Mouse (Mus musculus): ENCODE data around the gene Ndufs2. TPM values are rescaled to one million over a fixed set of nuclear protein-coding genes. Genes with fewer than 3 reads are reported as not detected.

Ndufs2 gene
- total and polyA plus RNA-seq, 2 experiments = 174 to 272 TPM

- H3K9ac ChIP-seq (ENCODE audit: low read depth, low read length) = peak overlapping the region; percentile 46
- no peaks in the 10 kb centered on the region for H3K79me2 ChIP-seq (ENCODE audit: control insufficient read depth, insufficient read depth, low read length)
- no peak overlapping the region for H3K4me3 ChIP-seq (ENCODE audit: insufficient read depth, low read depth, low read length)
- peaks cover 45% of the 10 kb centered on the region for H3K36me3 ChIP-seq (ENCODE audit: control insufficient read depth, insufficient read depth, low read length)
- DNase-seq (ENCODE audit: extremely low read depth, low read depth, low spot score) = peak; percentile 41
- no peaks in the 10 kb centered on the region for H3K27me3 ChIP-seq (ENCODE audit: control insufficient read depth, insufficient read depth, low read length)
- peak overlapping the region; percentile 95 for H3K27ac ChIP-seq (replicated peaks; ENCODE audit: insufficient read depth, low read depth, low read length)
- peaks cover 13% of the 10 kb centered on the region for H3K4me1 ChIP-seq (ENCODE audit: control insufficient read depth, insufficient read depth, low read length)
- TF ChIP-seq CTCF (IDR thresholded peaks at IDR 0.05; ENCODE audit: low read depth, low read length) = no peak
- TF ChIP-seq POLR2A (IDR thresholded peaks at IDR 0.05; ENCODE audit: extremely low read depth, insufficient read depth, low read length) = no peak
- 64% methylated on average over 18 of the region's 18 CpGs for WGBS
Measured at GRCm38 (mm10) chr1:171216241-171216955, 34.8 kb downstream of the Ndufs2 start.

- peaks cover 35% of the 10 kb centered on the region for H3K36me3 ChIP-seq (ENCODE audit: control insufficient read depth, insufficient read depth, low read length)
- H3K9ac ChIP-seq (ENCODE audit: low read depth, low read length) = peak within 1 kb of the TSS; percentile 78
- H3K4me3 ChIP-seq (ENCODE audit: insufficient read depth, low read depth, low read length) = peak within 1 kb of the TSS; percentile 53
- H3K27me3 ChIP-seq (ENCODE audit: control insufficient read depth, insufficient read depth, low read length) = no peaks in the 10 kb centered on the region
- peaks cover 9% of the 10 kb centered on the region for H3K4me1 ChIP-seq (ENCODE audit: control insufficient read depth, insufficient read depth, low read length)
- peak; percentile 94 for DNase-seq (ENCODE audit: extremely low read depth, low read depth, low spot score)
- TF ChIP-seq CTCF (IDR thresholded peaks at IDR 0.05; ENCODE audit: low read depth, low read length) (no peak), POLR2A (IDR thresholded peaks at IDR 0.05; ENCODE audit: extremely low read depth, insufficient read depth, low read length) (peak; percentile 64; the same call in 1 of the 2 replicates)
- WGBS = 22% methylated on average over 10 of the region's 10 CpGs
- H3K79me2 ChIP-seq (ENCODE audit: control insufficient read depth, insufficient read depth, low read length) = no peaks in the 10 kb centered on the region
- H3K27ac ChIP-seq (replicated peaks; ENCODE audit: insufficient read depth, low read depth, low read length) = peak within 1 kb of the TSS; percentile 95
Measured at GRCm38 (mm10) chr1:171213801-171214496, 37.2 kb downstream of the Ndufs2 start, which contains the start of gene Nr1i3. Gene Nr1i3, plus strand, starts transcription at chr1:171213970.

- WGBS = 12% methylated on average over 3 of the region's 3 CpGs
- peak overlapping the region; percentile 54; the same call in 1 of the 2 replicates for H3K9ac ChIP-seq (ENCODE audit: low read depth, low read length)
- no peak overlapping the region for H3K4me3 ChIP-seq (ENCODE audit: insufficient read depth, low read depth, low read length)
- no peak for TF ChIP-seq CTCF (IDR thresholded peaks at IDR 0.05; ENCODE audit: low read depth, low read length)
- no peak for TF ChIP-seq POLR2A (IDR thresholded peaks at IDR 0.05; ENCODE audit: extremely low read depth, insufficient read depth, low read length)
- peak; percentile 98 for DNase-seq (ENCODE audit: extremely low read depth, low read depth, low spot score)
- no peaks in the 10 kb centered on the region for H3K79me2 ChIP-seq (ENCODE audit: control insufficient read depth, insufficient read depth, low read length)
- H3K27me3 ChIP-seq (ENCODE audit: control insufficient read depth, insufficient read depth, low read length) = no peaks in the 10 kb centered on the region
- peak overlapping the region; percentile 88 for H3K27ac ChIP-seq (replicated peaks; ENCODE audit: insufficient read depth, low read depth, low read length)
- H3K4me1 ChIP-seq (ENCODE audit: control insufficient read depth, insufficient read depth, low read length) = peaks cover 9% of the 10 kb centered on the region
- peaks cover 25% of the 10 kb centered on the region for H3K36me3 ChIP-seq (ENCODE audit: control insufficient read depth, insufficient read depth, low read length)
Measured at GRCm38 (mm10) chr1:171212854-171213253, 38.3 kb downstream of the Ndufs2 start.

- H3K4me1 ChIP-seq (ENCODE audit: control insufficient read depth, insufficient read depth, low read length) = peaks cover 12% of the 10 kb centered on the region
- H3K27ac ChIP-seq (replicated peaks; ENCODE audit: insufficient read depth, low read depth, low read length) = no peak overlapping the region
- H3K79me2 ChIP-seq (ENCODE audit: control insufficient read depth, insufficient read depth, low read length) = no peaks in the 10 kb centered on the region
- no peaks in the 10 kb centered on the region for H3K27me3 ChIP-seq (ENCODE audit: control insufficient read depth, insufficient read depth, low read length)
- no peak for DNase-seq (ENCODE audit: extremely low read depth, low read depth, low spot score)
- WGBS = 88% methylated on average over 4 of the region's 4 CpGs
- TF ChIP-seq POLR2A (IDR thresholded peaks at IDR 0.05; ENCODE audit: extremely low read depth, insufficient read depth, low read length) = no peak
- no peak for TF ChIP-seq CTCF (IDR thresholded peaks at IDR 0.05; ENCODE audit: low read depth, low read length)
- no peaks in the 10 kb centered on the region for H3K36me3 ChIP-seq (ENCODE audit: control insufficient read depth, insufficient read depth, low read length)
- no peak overlapping the region for H3K9ac ChIP-seq (ENCODE audit: low read depth, low read length)
- no peak overlapping the region for H3K4me3 ChIP-seq (ENCODE audit: insufficient read depth, low read depth, low read length)
Measured at GRCm38 (mm10) chr1:171209409-171209808, 41.8 kb downstream of the Ndufs2 start.

GRCm38 (mm10) chr1:171205704-171206493 is 45.3 kb downstream of the Ndufs2 start:
- TF ChIP-seq POLR2A (IDR thresholded peaks at IDR 0.05; ENCODE audit: extremely low read depth, insufficient read depth, low read length) (no peak), CTCF (IDR thresholded peaks at IDR 0.05; ENCODE audit: low read depth, low read length) (no peak)

More at GRCm38 (mm10) chr1:171205704-171206493, 45.3 kb downstream of the Ndufs2 start:
- no peak overlapping the region for H3K4me3 ChIP-seq (ENCODE audit: insufficient read depth, low read depth, low read length)
- no peaks in the 10 kb centered on the region for H3K79me2 ChIP-seq (ENCODE audit: control insufficient read depth, insufficient read depth, low read length)
- 79% methylated on average over 6 of the region's 6 CpGs for WGBS
- no peak overlapping the region for H3K27ac ChIP-seq (replicated peaks; ENCODE audit: insufficient read depth, low read depth, low read length)
- no peaks in the 10 kb centered on the region for H3K27me3 ChIP-seq (ENCODE audit: control insufficient read depth, insufficient read depth, low read length)
- no peaks in the 10 kb centered on the region for H3K36me3 ChIP-seq (ENCODE audit: control insufficient read depth, insufficient read depth, low read length)
- H3K4me1 ChIP-seq (ENCODE audit: control insufficient read depth, insufficient read depth, low read length) = peaks cover 9% of the 10 kb centered on the region
- H3K9ac ChIP-seq (ENCODE audit: low read depth, low read length) = no peak overlapping the region
- no peak for DNase-seq (ENCODE audit: extremely low read depth, low read depth, low spot score)

Data from liver, adult 2 months (tissue).